Mouse (Mus musculus): Measurements from ENCODE around the gene Olfr1414. TPM values are rescaled to one million over a fixed set of nuclear protein-coding genes. Genes with fewer than 3 reads are reported as not detected.
"Not testable (repeated sequence)": the region's sequence is repeated elsewhere in the genome, so short reads cannot be mapped to it uniquely, and the experiment has no call there.

Olfr1414 gene
- total RNA-seq (2021) = not detected

DNA sequence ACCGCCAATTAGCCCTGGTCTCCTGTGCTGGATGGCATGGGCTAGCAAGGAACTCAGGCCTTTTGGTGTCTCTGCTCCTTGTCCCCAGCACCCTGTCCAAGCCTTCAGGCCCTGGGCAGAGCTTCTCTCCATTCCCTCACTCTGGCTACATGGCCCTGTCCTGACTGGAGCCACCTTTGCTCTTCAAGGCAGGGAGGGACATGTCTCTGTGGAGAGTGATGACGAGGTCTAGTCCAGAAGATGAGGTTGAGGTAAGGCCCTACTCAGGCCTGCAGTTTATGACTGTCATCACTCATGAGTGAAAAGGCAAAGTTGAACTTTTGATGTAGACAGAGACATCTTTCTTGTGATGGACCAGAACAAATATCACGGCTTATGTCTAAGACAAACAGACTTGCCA, at the start of gene Olfr1414:
Gene Olfr1414 (minus strand): TSS at position 101 of the 400 bp plus-strand sequence.
- DNase-seq (ENCODE audit: extremely low spot score in 1 of 2, low spot score in 1 of 2) = no peak

DNA sequence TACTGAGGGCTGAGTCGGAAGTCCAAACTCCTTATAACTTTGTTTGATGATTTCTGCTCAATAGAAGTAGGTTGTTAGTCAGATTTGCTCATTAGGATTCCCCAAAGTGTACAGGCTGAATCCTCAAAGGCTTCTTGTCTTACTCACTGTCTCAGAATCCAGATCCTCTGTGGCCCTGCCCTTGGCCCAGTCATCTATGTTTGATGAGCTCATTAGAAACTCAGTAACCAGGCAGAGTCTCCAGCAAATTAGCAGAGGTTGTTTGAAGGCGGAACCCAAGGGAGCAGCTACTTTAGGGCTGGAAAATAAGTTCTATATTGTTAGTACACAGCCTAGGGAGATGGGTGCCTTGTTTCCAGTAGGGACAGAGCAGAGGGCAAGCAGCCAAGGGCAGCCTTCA, 27.5 kb upstream of the Olfr1414 start:
- no peak for DNase-seq (ENCODE audit: extremely low spot score in 1 of 2, low spot score in 1 of 2)

DNA sequence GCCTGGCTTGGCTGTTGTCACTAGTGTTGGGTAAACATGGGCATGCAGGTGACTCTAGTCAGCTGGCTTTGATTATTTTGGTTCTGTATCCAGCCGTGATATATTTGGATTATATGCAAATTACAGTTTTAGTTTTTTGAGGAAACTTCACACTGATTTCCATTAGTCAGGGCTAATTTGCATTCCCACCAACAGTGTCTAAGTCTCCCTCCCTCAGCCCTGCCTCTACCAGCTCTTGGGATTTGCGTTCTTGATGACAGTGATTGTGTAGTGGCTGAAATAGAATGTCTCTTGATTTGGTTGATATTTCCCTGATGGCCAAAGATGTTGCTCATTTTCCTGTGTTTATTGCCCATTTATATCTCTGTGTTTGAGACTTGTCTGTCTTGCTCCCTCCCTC, 20.6 kb upstream of the Olfr1414 start:
- no peak for DNase-seq (ENCODE audit: extremely low spot score in 1 of 2, low spot score in 1 of 2)

DNA sequence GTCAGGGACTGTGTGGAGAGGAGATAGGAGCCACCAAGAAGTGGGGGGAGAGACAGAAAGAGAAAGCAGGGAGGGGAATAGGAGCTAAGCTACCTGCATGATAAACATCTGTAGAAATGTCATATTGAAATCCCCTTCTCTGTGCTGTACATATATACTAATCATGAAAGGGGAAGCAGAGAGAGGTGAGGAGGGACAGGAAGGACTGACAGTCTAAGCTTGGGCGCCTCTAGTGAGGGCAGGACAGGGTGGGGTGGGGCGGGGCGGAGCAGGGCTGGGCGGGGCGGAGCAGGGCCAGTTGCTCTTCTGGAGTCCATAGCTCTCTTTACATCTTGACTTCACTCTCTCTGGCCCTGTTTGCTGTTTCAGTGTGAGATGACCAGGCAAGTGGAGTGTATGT, 18.5 kb upstream of the Olfr1414 start:
- DNase-seq (ENCODE audit: extremely low spot score in 1 of 2, low spot score in 1 of 2) = no peak

DNA sequence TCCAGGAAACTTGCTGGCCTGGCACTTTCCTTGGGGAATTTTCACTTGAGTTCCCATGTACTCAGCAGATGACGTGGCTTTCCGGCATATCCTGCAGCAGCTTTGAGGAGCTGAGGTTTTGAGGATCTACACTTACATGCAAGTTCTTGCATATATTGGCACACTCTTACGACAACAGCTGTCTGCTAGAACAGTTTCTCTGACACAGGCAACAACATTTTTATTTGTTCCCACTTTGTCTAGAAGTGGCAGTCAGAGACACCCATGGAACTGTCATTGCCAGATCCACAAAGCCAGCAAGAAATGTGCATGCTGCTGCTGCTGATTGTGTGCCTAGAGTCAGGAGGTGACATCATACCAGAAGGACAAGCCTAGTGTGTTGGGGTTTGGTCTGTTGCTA, 5.3 kb upstream of the Olfr1414 start:
- DNase-seq (ENCODE audit: extremely low spot score in 1 of 2, low spot score in 1 of 2) = no peak

GRCm38 (mm10) chr1:92521376-92521775, 2.9 kb upstream of the Olfr1414 start:
- DNase-seq (ENCODE audit: extremely low spot score in 1 of 2, low spot score in 1 of 2) = peak; percentile 39 to 73

- no peak for DNase-seq (ENCODE audit: extremely low spot score in 1 of 2, low spot score in 1 of 2)
Observed at GRCm38 (mm10) chr1:92519046-92519445, 585 bp upstream of the Olfr1414 start.

GRCm38 (mm10) chr1:92515390-92515789, 3.1 kb downstream of the Olfr1414 start:
- no peak for DNase-seq (ENCODE audit: extremely low spot score in 1 of 2, low spot score in 1 of 2)

DNA sequence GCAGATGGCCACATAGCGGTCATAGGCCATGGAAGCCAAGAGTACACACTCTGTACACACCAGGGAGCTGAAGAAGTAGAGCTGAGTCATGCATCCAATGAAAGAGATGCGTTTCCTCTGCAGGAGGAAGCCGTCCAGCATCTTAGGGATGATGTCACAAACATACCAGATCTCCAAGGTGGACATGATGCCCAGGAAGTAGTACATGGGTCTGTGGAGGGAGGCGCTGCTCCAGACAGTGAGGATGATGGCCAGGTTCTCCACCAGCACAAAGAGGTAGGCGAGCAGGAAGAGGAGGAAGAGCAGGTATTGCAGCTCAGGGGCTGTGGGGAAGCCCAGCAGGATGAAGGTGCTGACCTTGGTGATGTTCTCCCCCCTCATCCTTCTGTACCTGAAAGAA, 6.8 kb downstream of the Olfr1414 start:
- DNase-seq (ENCODE audit: extremely low spot score in 1 of 2, low spot score in 1 of 2) = not testable (repeated sequence)

- DNase-seq (ENCODE audit: extremely low spot score in 1 of 2, low spot score in 1 of 2) = no peak
Observed at GRCm38 (mm10) chr1:92496001-92496400, 22.5 kb downstream of the Olfr1414 start, which contains the start of gene Olfr1415. Olfr1415 (minus strand) TSS chr1:92496101.

DNA sequence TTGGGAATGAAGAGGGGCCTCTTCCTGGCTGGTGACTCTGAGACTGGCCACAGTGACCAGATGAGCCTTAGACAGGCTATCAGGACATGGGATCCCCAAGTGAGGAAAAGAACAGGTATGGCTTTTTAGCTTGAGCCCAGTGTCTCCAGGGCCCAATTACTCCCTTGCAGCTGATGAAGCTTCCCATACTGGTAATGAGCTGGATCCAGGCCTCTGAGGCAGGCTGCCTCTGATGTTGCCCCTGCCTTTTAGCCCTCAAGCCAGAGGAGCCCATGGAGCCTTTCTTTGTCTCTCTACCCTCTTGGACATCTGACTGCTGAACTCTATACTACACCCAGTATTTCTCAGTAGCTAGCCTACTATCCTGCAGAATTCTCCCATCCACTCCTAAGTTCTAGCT, 33.4 kb downstream of the Olfr1414 start, which contains the start of gene Olfr1416:
Gene Olfr1416 (minus strand): TSS at position 101 of the 400 bp plus-strand sequence.
- no peak for DNase-seq (ENCODE audit: extremely low spot score in 1 of 2, low spot score in 1 of 2)

DNA sequence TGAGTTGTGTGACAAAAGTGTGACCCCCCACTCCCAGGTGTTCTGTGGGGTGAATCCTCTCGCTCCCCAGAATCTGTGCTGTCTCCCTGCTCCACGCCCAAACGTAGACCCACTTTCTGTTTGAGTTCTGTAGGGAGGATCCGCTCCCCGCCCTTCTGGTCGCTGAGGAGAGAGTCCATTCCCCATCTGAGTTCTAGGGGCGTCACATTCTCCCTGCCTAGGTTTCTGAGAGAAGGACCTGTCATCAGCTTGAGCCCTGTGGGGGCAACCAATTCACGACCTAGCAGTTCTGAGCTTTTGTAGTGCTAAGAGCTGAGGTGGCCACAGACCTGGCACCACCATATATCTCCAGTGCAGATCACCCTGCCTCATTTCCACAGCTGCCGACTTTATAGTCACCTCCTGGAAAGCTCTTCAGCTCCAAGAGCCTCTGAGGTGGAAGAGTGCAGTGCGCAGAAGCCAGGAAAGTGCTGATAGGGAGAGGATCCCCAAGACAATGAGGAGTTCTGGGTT, 44.3 kb downstream of the Olfr1414 start:
- DNase-seq (ENCODE audit: extremely low spot score in 1 of 2, low spot score in 1 of 2) = no peak

DNA sequence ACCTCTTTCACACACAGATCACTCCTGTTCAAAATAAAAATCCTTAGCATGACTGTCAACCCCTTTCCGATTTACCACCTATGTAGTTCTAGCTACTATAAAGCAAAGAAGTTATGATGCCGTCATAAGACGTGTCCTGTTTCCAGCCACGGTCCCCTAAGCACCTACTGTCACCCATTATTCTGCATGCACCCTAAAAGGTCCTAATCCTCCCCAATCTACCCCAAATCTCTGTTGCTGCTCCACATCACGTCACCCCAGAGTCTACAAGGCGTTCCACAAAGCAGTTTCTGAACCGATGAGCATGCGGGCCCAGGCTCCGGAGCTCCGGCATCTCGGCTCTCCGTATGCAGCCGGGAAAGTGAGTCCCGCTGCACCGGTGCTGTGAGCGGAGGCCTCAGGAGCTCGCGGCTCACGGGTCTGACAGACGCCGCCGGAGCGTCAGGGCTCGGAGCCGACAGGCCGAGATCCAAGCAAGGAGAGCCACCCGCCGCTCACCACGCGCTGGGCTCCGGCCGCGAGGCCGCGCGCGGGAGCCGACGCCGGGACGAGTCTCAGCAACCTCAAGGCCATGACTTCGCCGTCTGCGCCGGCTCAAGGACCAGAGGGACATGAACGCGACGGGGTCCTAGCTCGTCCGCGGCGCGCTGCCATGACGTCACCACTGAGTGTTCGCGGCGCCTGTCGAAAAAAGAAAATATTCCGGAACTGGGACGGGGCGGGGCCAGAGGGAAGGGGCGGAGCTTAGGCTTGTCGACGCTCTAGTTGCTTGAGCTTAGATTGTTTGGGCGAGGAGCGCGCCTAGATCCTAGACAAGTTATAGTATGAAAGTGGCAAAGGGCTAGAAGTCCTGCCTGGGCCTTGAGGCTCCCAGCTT, 45.1 kb downstream of the Olfr1414 start, which contains the start of gene Ndufa10:
Gene Ndufa10 (minus strand): TSS at position 696 of the 877 bp plus-strand sequence.
- DNase-seq (ENCODE audit: extremely low spot score in 1 of 2, low spot score in 1 of 2) = peak; percentile 94

DNA sequence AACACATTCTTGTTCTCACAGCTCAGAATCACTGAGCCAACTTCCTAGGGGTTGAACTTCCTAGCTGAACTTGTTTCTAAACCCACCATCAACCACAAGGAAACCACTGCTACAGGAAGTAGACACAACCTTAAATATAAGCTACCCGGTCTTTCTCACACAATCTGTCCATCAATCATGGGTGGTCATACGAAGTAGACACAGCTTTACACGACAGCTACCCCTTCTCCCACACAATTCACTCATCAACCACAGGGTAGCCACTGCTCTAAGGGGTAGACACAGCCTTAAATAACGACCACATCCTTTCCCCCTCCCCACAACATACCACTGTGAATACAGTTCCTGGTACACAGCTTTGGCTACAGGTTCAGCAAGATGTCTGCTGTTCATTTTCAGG, 49.6 kb downstream of the Olfr1414 start:
- no peak for DNase-seq (ENCODE audit: extremely low spot score in 1 of 2, low spot score in 1 of 2)

GRCm38 (mm10) chr1:92458416-92458815, 60.0 kb downstream of the Olfr1414 start:
- no peak for DNase-seq (ENCODE audit: extremely low spot score in 1 of 2, low spot score in 1 of 2)

GRCm38 (mm10) chr1:92457758-92458157, 60.7 kb downstream of the Olfr1414 start:
- no peak for DNase-seq (ENCODE audit: extremely low spot score in 1 of 2, low spot score in 1 of 2)

Small RNA genes within 50 kb of the gene (microRNA-seq; reads per million reads assigned to microRNA genes)
- 14.7 to 16.3 reads per million in 2 experiments for gene Mir6900

Other genes with a start within 250 kb of the Olfr1414 start
- 100 to 1,000 TPM; 259 to 264 TPM for gene Ndufa10, start 44.8 kb downstream of the Olfr1414 start, total RNA-seq (2021)
- gene Olfr1416, start 33.5 kb downstream of the Olfr1414 start, total RNA-seq (2021) = not detected
- gene Olfr1415, start 22.6 kb downstream of the Olfr1414 start, total RNA-seq (2021) = not detected
- not detected for gene Olfr1413, start 52.7 kb upstream of the Olfr1414 start, total RNA-seq (2021)
- gene Olfr1412, start 67.1 kb upstream of the Olfr1414 start, total RNA-seq (2021) = not detected
- gene Olfr1411, start 75.8 kb upstream of the Olfr1414 start, total RNA-seq (2021) = not detected
- not detected for gene Olfr1410, start 87.1 kb upstream of the Olfr1414 start, total RNA-seq (2021)
- gene Olfr12, start 99.1 kb upstream of the Olfr1414 start, total RNA-seq (2021) = under 1 TPM in 1 of 2 experiments, not detected in 1; 0.12 TPM
- 100 to 1,000 TPM; 323 to 367 TPM for gene Cops9, start 123.3 kb upstream of the Olfr1414 start, total RNA-seq (2021)
- gene Otos, start 130.2 kb upstream of the Olfr1414 start, total RNA-seq (2021) = under 1 TPM; 0.38 to 0.44 TPM